In the genomic region with DNA sequence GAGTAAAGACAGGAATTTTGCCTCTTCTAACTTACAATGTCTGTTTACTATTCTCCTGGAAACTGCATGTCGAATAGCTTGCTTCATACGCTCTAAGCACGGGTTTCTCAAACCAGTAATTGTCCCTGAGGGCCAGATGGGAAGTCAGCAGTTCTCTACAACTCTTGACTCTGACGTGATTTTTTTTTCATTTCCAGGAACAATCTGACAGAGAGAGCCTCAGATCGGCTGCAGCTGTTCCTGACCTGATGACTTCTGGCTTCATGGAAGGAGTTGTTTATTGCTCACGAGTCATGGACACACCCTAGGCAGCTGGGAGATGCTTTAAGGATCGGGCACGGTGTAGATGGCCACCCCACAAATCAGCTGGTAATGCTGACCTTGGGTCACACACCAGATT, we compare ENCODE assay signal across 10 mouse cellular contexts.
DNase-seq lines count a peak whose midpoint lies in the region; ATAC-seq lines count a peak whose summit lies in the region.
"Had no signal": no experiment of that assay in that cellular context is flagged by ENCODE, and none has a peak within 500 bp of the region (broad histone marks: within the 10 kb centered on the region; RNA-seq: fewer than 3 reads in every experiment).

No protein-coding gene starts in this region.

- H3K36me3 ChIP-seq in heart, embryonic 11.5 days (ENCODE audit: control insufficient read depth, insufficient read depth, low read length) = no peaks in the 10 kb centered on the region

- H3K4me3 ChIP-seq in heart, embryonic 11.5 days (ENCODE audit: low read depth, low read length) = no peak overlapping the region

- intact Hi-C loops in heart, postnatal 14 days (cut with DNase I) = no loop called here

- H3K4me2 ChIP-seq in heart, embryonic 11.5 days = no peak overlapping the region

- no peak overlapping the region for H3K27ac ChIP-seq in heart, embryonic 11.5 days (ENCODE audit: low read depth, low read length)

- 69% methylated on average over 8 of the region's 8 CpGs for WGBS in heart, embryonic 11.5 days (ENCODE audit: insufficient replicate concordance)

- no peaks in the 10 kb centered on the region for H3K9me3 ChIP-seq in heart, embryonic 11.5 days (replicated peaks; ENCODE audit: control insufficient read depth, low read length)

- H3K27me3 ChIP-seq in heart, embryonic 11.5 days (ENCODE audit: control insufficient read depth, insufficient read depth, low read length) = no peaks in the 10 kb centered on the region

- H3K4me1 ChIP-seq in heart, embryonic 11.5 days (ENCODE audit: control insufficient read depth, insufficient read depth, low read length) = no peaks in the 10 kb centered on the region

- no peak overlapping the region for H3K9ac ChIP-seq in heart, embryonic 11.5 days (ENCODE audit: low read depth, low read length)

- peak; percentile 62 to 68 for DNase-seq in heart, adult 18-20 months
- peak; percentile 44 to 47 for DNase-seq in heart, postnatal 14 days
- DNase-seq in kidney, postnatal 4 days = peak; percentile 59 to 69
- peak; percentile 30 for DNase-seq in mesoderm, embryonic 11.5 days (ENCODE audit: low read depth, low spot score)
- no peak for DNase-seq in frontal cortex, postnatal 36 days (ENCODE audit: low spot score in 2 of 2)
- DNase-seq in B cell, adult 2 months = no peak
- DNase-seq: midbrain, embryonic 14.5 days had no signal

- ATAC-seq in heart, embryonic 11.5 days (replicated peaks; ENCODE audit: insufficient number of reproducible peaks, low FRiP score, low TSS enrichment) = no peak
- no peak for ATAC-seq in cerebellum, adult (ENCODE audit: insufficient number of reproducible peaks, low FRiP score, low TSS enrichment)
- ATAC-seq: hindbrain, embryonic 16.5 days had no signal

Comparison
In these comparisons a context has a peak if more than half of its experiments do, and no peak if none do; other contexts are left out.
1. DNase-seq: peak in heart, adult 18-20 months (2 of 2), heart, postnatal 14 days (2 of 2), kidney, postnatal 4 days (2 of 2) and mesoderm, embryonic 11.5 days (single experiment); none in frontal cortex, postnatal 36 days (0 of 2) and B cell, adult 2 months (0 of 2).